Mouse (Mus musculus) lung, postnatal 0 days (tissue): Measurements from ENCODE around the gene Hist1h4a. TPM values are rescaled to one million over a fixed set of nuclear protein-coding genes. Genes with fewer than 3 reads are reported as not detected.
"Not testable (repeated sequence)": the region's sequence is repeated elsewhere in the genome, so short reads cannot be mapped to it uniquely, and the experiment has no call there.

Source experiments
- ATAC-seq: fragments of 200-750 bp; cut with Nextera tagmentation; 2 replicates; pipeline ENCODE4 v1.8.0; 2017; ENCODE audit warnings: moderate library complexity
- DNase-seq: peaks from one replicate; pipeline ENCODE4 v3.0.0-alpha.2; 2016; ENCODE audit warnings: low spot score
- H3K27ac ChIP-seq: fragments of 300-500 bp; sonication (generic); 2 replicates; pipeline ENCODE4 v1.5.1; 2014; ENCODE audit warnings: antibody characterized with exemption, mild to moderate bottlenecking, low read length, mixed read lengths
- H3K27me3 ChIP-seq: fragments of 300-500 bp; sonication (generic); replicated peaks from 2 replicates; pipeline ENCODE4 v1.6.1; 2014; ENCODE audit warnings: low read length, mixed read lengths; ENCODE audit not compliant: insufficient read depth
- H3K36me3 ChIP-seq: fragments of 300-500 bp; sonication (generic); 2 replicates; pipeline ENCODE4 v1.6.1; 2014; ENCODE audit warnings: low read length, mixed read lengths; ENCODE audit not compliant: insufficient read depth
- H3K4me1 ChIP-seq: fragments of 300-500 bp; sonication (generic); 2 replicates; pipeline ENCODE4 v1.6.1; 2014; ENCODE audit warnings: antibody characterized with exemption, low read depth, low read length, mixed read lengths; ENCODE audit not compliant: insufficient read depth
- H3K4me2 ChIP-seq: fragments of 300-500 bp; sonication (generic); replicated peaks from 2 replicates; pipeline ENCODE4 v1.6.1; 2014; ENCODE audit warnings: low read depth, mild to moderate bottlenecking, low read length, moderate library complexity, mixed read lengths
- H3K4me3 ChIP-seq: fragments of 300-500 bp; sonication (generic); 2 replicates; pipeline ENCODE4 v1.5.1; 2014; ENCODE audit warnings: low read depth, low read length
- H3K9ac ChIP-seq: fragments of 300-500 bp; sonication (generic); replicated peaks from 2 replicates; pipeline ENCODE4 v1.6.1; 2014; ENCODE audit warnings: low read depth, mild to moderate bottlenecking
- H3K9me3 ChIP-seq: fragments of 300-500 bp; sonication (generic); 2 replicates; pipeline ENCODE4 v1.6.1; 2016; ENCODE audit warnings: low read length, mixed read lengths
- CTCF ChIP-seq: IDR thresholded peaks from 2 replicates; pipeline ENCODE4 v1.5.1; 2016; ENCODE audit warnings: antibody characterized with exemption, mild to moderate bottlenecking
- EP300 ChIP-seq: IDR thresholded peaks from 2 replicates; pipeline ENCODE4 v1.6.1; 2016; ENCODE audit warnings: antibody characterized with exemption, mild to moderate bottlenecking, control low read depth
- WGBS: fragments of 180-500 bp; shearing (Covaris S2); extraction: QIAGEN DNeasy Blood & Tissue Kit; methylation state at CpG from one replicate; pipeline ENCODE4 v1.1.7; 2014; 5-methylcytosine and 5-hydroxymethylcytosine counted together
- polyA plus RNA-seq: library from polyadenylated mRNA; unstranded; fragments of >200 nt; fragmentation: Nextera tagmentation; extraction: Ambion mirVana; gene quantifications from 2 replicates; pipeline ENCODE4 v1.2.1, GENCODE M21; 2015

The Hist1h4a gene
- polyA plus RNA-seq, 1 experiment from 2014 or later, result 0.26 TPM

GRCm38 (mm10) chr13:23778339-23778738 is 17.3 kb upstream of the Hist1h4a start:
- Histone ChIP-seq H3K4me1 (no peaks in the 10 kb centered on the region), H3K4me3 (no peak overlapping the region), H3K9me3 (no peaks in the 10 kb centered on the region), H3K9ac (no peak overlapping the region), H3K36me3 (no peaks in the 10 kb centered on the region), H3K27ac (no peak overlapping the region), H3K4me2 (no peak overlapping the region), H3K27me3 (no peaks in the 10 kb centered on the region)
- DNase-seq, result no peak
- no peak for ATAC-seq
- 86% methylated on average over 7 of the region's 7 CpGs for WGBS
- TF ChIP-seq EP300 (no peak), CTCF (no peak)

- Histone ChIP-seq H3K4me3 (peak overlapping the region; percentile 5; the same call in 1 of the 2 replicates), H3K27me3 (no peaks in the 10 kb centered on the region), H3K4me1 (0 out of 2 replicates have a peak, but pooled peaks cover 3% of the 10 kb centered on the region), H3K9ac (no peak overlapping the region), H3K36me3 (no peaks in the 10 kb centered on the region), H3K27ac (no peak overlapping the region), H3K4me2 (peak overlapping the region; percentile 42), H3K9me3 (no peaks in the 10 kb centered on the region)
- TF ChIP-seq CTCF (no peak), EP300 (no peak)
- ATAC-seq (peak; percentile 84), DNase-seq (peak; percentile 35)
- WGBS, result 23% methylated on average over 21 of the region's 21 CpGs
Observed at GRCm38 (mm10) chr13:23772561-23773313, 11.7 kb upstream of the Hist1h4a start.

- 87% methylated on average over 2 of the region's 2 CpGs for WGBS
- H3K9me3 ChIP-seq, H3K27me3 ChIP-seq, H3K4me2 ChIP-seq, ATAC-seq, H3K9ac ChIP-seq, H3K4me3 ChIP-seq, DNase-seq, H3K27ac ChIP-seq, H3K36me3 ChIP-seq, H3K4me1 ChIP-seq: not testable (repeated sequence)
Observed at GRCm38 (mm10) chr13:23769613-23770012, 8.6 kb upstream of the Hist1h4a start, which contains the start of gene Trim38. Gene Trim38, plus strand, starts transcription at chr13:23769913.

- no peaks in the 10 kb centered on the region for H3K36me3 ChIP-seq
- ATAC-seq, result no peak
- peaks cover 9% of the 10 kb centered on the region for H3K4me1 ChIP-seq
- H3K4me2 ChIP-seq, result no peak overlapping the region
- H3K27ac ChIP-seq, result no peak overlapping the region
- no peaks in the 10 kb centered on the region for H3K9me3 ChIP-seq
- no peak for DNase-seq
- TF ChIP-seq CTCF, result no peak
- no peak for TF ChIP-seq EP300
- no peak overlapping the region for H3K4me3 ChIP-seq
- 48% methylated on average over 5 of the region's 5 CpGs for WGBS
- H3K27me3 ChIP-seq, result no peaks in the 10 kb centered on the region
- H3K9ac ChIP-seq, result no peak overlapping the region
Observed at GRCm38 (mm10) chr13:23768834-23769397, 7.9 kb upstream of the Hist1h4a start.

GRCm38 (mm10) chr13:23766772-23767171 is 5.7 kb upstream of the Hist1h4a start:
- H3K4me3 ChIP-seq, result no peak overlapping the region
- H3K9ac ChIP-seq, result no peak overlapping the region
- no peaks in the 10 kb centered on the region for H3K27me3 ChIP-seq
- no peak overlapping the region for H3K27ac ChIP-seq
- DNase-seq, result no peak
- H3K9me3 ChIP-seq, result no peaks in the 10 kb centered on the region
- ATAC-seq, result no peak
- TF ChIP-seq EP300 (no peak), CTCF (no peak)
- H3K4me1 ChIP-seq, result peaks cover 8% of the 10 kb centered on the region
- H3K36me3 ChIP-seq, result no peaks in the 10 kb centered on the region
- H3K4me2 ChIP-seq, result no peak overlapping the region

GRCm38 (mm10) chr13:23765172-23765513 is 4.1 kb upstream of the Hist1h4a start:
- WGBS, result 27% methylated on average over 1 of the region's 1 CpGs
- Histone ChIP-seq H3K27ac (no peak overlapping the region), H3K4me3 (no peak overlapping the region), H3K36me3 (no peaks in the 10 kb centered on the region), H3K9ac (no peak overlapping the region), H3K4me1 (peaks cover 11% of the 10 kb centered on the region), H3K27me3 (no peaks in the 10 kb centered on the region), H3K9me3 (no peaks in the 10 kb centered on the region), H3K4me2 (no peak overlapping the region)
- ATAC-seq (no peak), DNase-seq (no peak)
- TF ChIP-seq CTCF (no peak), EP300 (no peak)
